Mouse (Mus musculus) gastrocnemius, postnatal 4 days (tissue): ENCODE measurements around the gene Dusp2. TPM values are rescaled to one million over a fixed set of nuclear protein-coding genes. Genes with fewer than 3 reads are reported as not detected.
"Not testable (repeated sequence)": the region's sequence is repeated elsewhere in the genome, so short reads cannot be mapped to it uniquely, and the experiment has no call there.

ENCODE experiments used
- DNase-seq, 2 experiments: peaks; one replicate each; pipeline ENCODE4 v3.0.0; 2021 to 2022; ENCODE audit warnings: low spot score in 2 of 2, mixed read lengths in 2 of 2
- long read RNA-seq, 2 experiments: library from polyadenylated mRNA; stranded (forward); transcript quantifications; one replicate each; pipeline ENCODE4 v2.0.0; 2021
- total RNA-seq, 2 experiments: library from RNA; stranded (reverse); gene quantifications; 2 replicates each; pipeline ENCODE4 v1.2.3; 2021

Gene Dusp2
- 1 to 10 TPM; 3.2 to 3.6 TPM for total RNA-seq
- long read RNA-seq, experiment 1, partial matches to known transcripts = 0 of 2 reads
- long read RNA-seq, experiment 1, other reads (novel, unspliced or antisense) = 0 of 2 reads
- long read RNA-seq, experiment 2, transcript Dusp2-201 (4 exons, 1,617 nt) = major isoform, 10 of 12 reads
- long read RNA-seq, experiment 2, partial matches to known transcripts = 1 of 12 reads
- long read RNA-seq, experiment 2, other reads (novel, unspliced or antisense) = 1 of 12 reads

DNA sequence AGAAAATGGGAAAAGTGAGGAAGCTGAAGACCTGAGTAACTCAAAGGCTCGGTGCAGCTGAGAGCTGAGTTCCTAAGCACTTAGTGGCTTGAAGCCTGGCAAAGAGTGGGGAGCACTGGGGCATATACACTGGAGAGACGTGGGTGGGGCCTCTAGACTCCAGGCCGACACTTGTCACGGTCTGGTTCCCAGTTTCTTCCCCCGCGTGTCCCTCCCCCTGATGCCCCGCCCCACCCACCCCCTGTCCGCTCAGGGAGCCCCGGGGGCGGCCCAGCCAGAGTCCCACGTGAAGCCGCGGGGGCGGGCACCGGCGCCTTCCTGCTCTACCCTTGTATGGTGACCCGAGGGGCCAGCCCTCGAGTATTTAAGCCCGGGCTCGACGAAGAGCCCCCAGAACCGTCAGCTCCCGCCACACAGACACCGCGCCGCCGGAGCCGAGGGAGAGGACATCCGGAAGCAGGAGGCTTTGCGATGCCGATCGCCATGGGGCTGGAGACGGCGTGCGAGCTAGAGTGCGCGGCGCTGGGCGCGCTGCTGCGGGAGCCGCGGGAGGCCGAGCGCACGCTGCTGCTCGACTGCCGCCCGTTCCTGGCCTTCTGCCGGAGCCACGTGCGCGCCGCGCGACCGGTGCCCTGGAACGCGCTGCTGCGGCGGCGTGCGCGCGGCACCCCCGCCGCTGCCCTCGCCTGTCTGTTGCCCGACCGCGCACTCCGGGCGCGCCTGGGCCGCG is at the start of gene Dusp2:
Dusp2 (plus strand) TSS at position 393 of the 730 bp plus-strand sequence.
- DNase-seq = peak; percentile 60 to 74

DNA sequence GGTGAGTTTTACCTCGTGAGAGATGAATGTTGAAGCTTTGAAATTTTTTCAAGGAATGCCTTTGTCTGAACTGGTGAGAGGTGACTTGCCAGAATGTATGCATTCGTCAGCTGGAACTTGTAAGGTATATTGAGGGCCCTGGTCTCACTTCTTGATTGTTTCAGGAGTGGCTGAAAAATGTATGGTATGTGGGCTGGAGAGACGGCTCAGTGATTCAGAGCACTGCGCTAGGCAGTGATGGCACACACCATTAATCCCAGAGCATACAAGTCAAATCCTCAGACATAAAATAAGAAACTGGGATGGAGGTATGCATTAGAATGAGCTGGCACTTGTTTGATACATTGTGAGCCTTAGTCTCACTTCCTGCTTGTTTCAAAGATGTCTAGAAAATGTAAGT is 43.7 kb upstream of the Dusp2 start:
- DNase-seq = no peak

- no peak for DNase-seq
Observed at GRCm38 (mm10) chr2:127297001-127297805, 38.8 kb upstream of the Dusp2 start.

GRCm38 (mm10) chr2:127298056-127298455 is 37.9 kb upstream of the Dusp2 start:
- no peak for DNase-seq

DNA sequence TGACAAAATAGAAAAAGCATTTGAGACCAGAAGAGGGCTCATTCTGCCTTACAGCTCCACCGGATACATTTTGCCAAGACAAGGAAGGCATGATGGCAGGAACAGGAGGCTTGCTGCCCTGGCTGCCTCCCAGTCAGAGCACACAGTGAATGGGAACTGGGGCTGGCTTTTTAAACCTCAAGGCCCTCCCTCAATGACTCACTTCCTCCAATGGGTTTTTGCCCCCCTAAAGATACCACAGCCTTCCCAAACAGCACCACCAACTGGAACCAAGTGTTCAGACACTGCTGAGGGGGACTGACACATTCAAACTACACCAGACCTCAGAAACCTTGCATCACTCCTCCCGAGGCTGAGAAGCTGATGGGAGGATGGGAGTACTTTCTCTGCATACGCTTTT is 35.3 kb upstream of the Dusp2 start:
- no peak for DNase-seq

- DNase-seq = no peak
Observed at GRCm38 (mm10) chr2:127301883-127302282, 34.1 kb upstream of the Dusp2 start.

- DNase-seq = not testable (repeated sequence)
Observed at GRCm38 (mm10) chr2:127304192-127304591, 31.8 kb upstream of the Dusp2 start.

GRCm38 (mm10) chr2:127304609-127305210 is 31.2 kb upstream of the Dusp2 start:
- no peak for DNase-seq

GRCm38 (mm10) chr2:127306123-127306522 is 29.8 kb upstream of the Dusp2 start:
- no peak for DNase-seq

- DNase-seq = no peak
Observed at GRCm38 (mm10) chr2:127307179-127307578, 28.8 kb upstream of the Dusp2 start.

GRCm38 (mm10) chr2:127308660-127309059 is 27.3 kb upstream of the Dusp2 start:
- no peak for DNase-seq

- no peak for DNase-seq
Observed at GRCm38 (mm10) chr2:127310246-127310645, 25.7 kb upstream of the Dusp2 start.

DNA sequence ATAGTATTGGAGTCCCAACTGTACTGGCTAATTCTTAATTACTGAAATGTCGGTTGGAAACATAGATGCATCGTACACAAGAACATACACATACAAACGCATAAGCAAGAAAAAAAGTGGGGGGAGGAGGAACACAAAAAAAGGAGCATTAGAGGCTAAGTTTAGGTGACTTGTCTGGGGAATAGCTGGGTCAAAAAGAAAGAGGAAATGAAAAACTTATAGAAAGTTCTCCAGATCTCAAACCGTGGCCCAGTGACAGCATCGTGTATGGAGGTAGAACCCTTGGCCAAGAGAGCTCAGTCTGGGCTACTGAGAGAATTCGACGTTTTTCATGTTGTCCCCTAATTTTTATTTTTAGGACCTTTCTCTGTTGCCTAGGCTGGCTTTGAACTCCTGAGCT is 25.3 kb upstream of the Dusp2 start:
- no peak for DNase-seq

GRCm38 (mm10) chr2:127311193-127311592 is 24.8 kb upstream of the Dusp2 start:
- DNase-seq = no peak

DNA sequence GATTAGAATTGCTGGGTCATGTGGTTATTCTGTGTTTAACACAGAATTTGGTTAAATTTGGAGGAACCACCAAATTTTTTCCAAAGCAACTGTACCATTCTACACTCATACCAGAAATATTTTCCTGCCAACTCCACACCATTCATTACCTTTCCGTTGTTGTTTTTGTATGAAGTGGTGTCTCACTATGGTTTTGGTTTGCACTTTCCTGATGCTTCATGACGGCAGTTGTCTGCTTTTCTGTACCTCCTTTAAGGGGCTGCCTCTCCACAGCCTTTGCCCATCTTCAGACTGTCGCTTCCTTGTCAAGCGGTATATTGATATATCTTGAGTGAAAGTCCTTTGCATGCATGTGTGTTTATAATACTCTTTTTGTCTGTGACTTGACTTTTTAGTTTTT is 23.2 kb upstream of the Dusp2 start:
- no peak for DNase-seq

DNA sequence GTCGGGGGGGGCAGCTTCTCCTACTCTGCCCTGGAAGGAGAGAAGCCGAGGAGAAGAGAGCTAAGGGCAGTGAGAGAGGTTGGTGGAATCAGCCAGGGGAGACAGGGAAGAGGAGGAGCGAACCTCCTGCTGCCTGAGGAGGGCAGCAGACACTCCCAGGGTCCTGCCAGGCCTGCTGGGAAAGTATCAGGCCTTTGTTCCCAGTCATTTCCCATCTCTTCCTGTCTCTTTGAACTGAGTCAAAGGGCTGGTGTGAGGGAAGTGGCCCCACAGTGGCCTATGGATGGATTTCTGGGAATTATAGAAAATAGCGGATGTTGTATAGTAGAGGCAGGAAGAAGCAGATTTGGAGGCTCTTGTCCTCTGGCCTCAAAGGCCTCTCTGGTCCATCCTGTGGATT is 22.1 kb upstream of the Dusp2 start:
- no peak for DNase-seq

DNA sequence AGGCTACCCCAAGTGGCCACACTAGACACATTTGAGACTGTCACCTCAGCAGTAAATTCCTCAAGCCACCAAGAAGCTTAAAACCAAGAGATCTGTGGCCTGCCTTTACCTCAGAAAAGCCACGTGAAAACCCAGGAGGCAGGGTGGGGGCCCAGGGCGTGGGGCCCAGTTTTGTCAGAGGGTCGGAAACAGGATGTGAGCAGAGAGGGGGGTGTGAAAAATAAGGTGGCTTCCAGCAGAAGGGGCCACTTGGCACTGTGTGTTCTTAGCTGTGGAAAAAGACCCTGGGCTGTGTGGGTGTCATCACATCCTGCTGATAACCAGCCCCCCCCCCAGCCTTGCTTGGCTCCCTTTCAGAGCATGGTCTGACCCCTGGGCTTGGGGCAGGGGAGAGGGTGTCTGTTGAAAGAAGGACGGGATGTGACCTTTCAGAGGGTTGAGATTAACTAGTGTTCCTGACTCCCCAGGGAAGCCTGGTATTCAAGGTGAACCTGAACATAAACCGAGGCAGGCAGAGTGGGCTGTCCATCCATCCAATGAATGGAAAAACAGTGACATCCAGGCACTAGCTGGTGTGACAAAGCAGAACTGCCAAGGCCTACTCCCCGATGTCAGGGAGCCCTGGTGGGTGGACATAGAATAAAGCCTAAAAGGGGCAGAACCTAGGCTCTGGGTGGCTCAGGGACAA is 21.3 kb upstream of the Dusp2 start:
- DNase-seq = no peak

- DNase-seq = no peak
Observed at GRCm38 (mm10) chr2:127315155-127315470, 20.8 kb upstream of the Dusp2 start.

DNA sequence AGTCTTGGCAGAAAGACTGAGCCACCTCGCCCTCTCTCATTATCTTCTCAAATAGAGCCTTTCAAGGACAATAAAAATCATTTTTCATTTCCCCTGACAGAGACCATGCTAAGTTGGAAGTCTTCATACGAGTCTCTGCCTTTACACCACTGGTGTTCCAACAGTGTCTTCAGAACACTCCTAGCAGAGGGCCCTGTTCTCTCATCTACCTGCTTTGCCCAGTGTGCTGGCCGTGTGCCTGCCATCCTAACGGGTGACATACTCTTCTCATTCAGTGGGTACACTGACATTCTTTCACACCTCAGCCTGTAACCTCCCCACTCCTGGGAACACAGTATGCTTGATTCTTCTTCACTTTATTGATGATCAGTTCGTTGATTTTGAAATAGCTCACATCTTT is 19.5 kb upstream of the Dusp2 start:
- no peak for DNase-seq

GRCm38 (mm10) chr2:127318136-127318535 is 17.8 kb upstream of the Dusp2 start:
- DNase-seq = no peak

DNA sequence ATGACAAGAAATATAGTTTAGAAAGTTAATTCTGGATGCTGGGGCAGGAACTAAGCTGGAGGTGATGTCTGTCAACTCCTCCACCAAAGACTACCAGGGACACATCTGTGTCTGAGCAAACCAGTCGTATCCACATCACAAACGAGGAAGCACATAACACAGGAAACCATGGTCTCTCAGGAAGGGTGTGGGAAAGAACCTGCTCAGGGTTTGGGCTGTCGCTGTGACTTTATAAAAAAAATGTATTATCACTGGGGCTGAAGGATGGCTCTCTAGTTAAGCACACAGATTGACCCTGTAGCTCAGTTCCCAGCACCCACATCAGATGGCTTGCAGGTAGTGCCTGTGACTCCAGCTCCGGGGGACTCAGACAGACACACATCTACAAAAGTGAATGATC is 16.9 kb upstream of the Dusp2 start:
- DNase-seq = no peak
